Mouse (Mus musculus) CH12.LX (cell line): ENCODE measurements around the gene B4galt1. TPM values are rescaled to one million over a fixed set of nuclear protein-coding genes. Genes with fewer than 3 reads are reported as not detected.

ENCODE experiments used
- DNase-seq: peaks from one replicate; pipeline ENCODE4 v3.0.0-alpha.2; 2013; ENCODE audit errors: extremely low read depth
- H3K27ac ChIP-seq: 2 replicates; pipeline ENCODE4 v1.5.1; 2012; ENCODE audit warnings: low read depth, mild to moderate bottlenecking, control low read depth, moderate library complexity; ENCODE audit not compliant: insufficient read depth
- H3K27me3 ChIP-seq: replicated peaks from 2 replicates; pipeline ENCODE3; 2012; ENCODE audit warnings: inconsistent platforms
- H3K36me3 ChIP-seq, 2 experiments: replicated peaks in 1 of 2; 2 replicates each; pipeline versions ENCODE3 to v1.6.1; 2012; ENCODE audit warnings: inconsistent platforms in 1 of 2, low read length in 1 of 2, mild to moderate bottlenecking in 1 of 2, mixed read lengths in 1 of 2, moderate library complexity in 1 of 2; ENCODE audit not compliant: control insufficient read depth in 1 of 2, insufficient read depth in 1 of 2
- H3K4me1 ChIP-seq, 2 experiments: 2 replicates each; pipeline ENCODE4 v1.6.1; 2012; ENCODE audit warnings: inconsistent platforms in 1 of 2, moderate library complexity in 1 of 2; ENCODE audit not compliant: insufficient read depth in 2 of 2, control insufficient read depth in 1 of 2
- H3K4me2 ChIP-seq: 2 replicates; pipeline ENCODE4 v1.6.1; 2012; ENCODE audit warnings: low read depth, mild to moderate bottlenecking, control low read depth; ENCODE audit not compliant: poor library complexity, insufficient read depth, severe bottlenecking
- H3K4me3 ChIP-seq, 3 experiments: fragments of 150-350 bp in 1 of 3; sonication (generic) in 1 of 3; replicated peaks in 1 of 3; 2 replicates each; pipeline versions ENCODE3 to v1.5.1; 2011 to 2012; ENCODE audit warnings: low read depth in 2 of 3, low read length in 2 of 3, mild to moderate bottlenecking in 2 of 3, moderate library complexity in 2 of 3, control low read depth in 1 of 3, improper control_type of control experiment in 1 of 3, inconsistent platforms in 1 of 3, mixed read lengths in 1 of 3; ENCODE audit not compliant: poor library complexity in 1 of 3
- H3K79me2 ChIP-seq: replicated peaks from 2 replicates; pipeline ENCODE4 v1.6.1; 2012; ENCODE audit warnings: mild to moderate bottlenecking, moderate library complexity; ENCODE audit not compliant: control insufficient read depth, poor library complexity, insufficient read depth, severe bottlenecking; ENCODE audit errors: extremely low read depth
- H3K9ac ChIP-seq: 2 replicates; pipeline ENCODE4 v1.6.1; 2012; ENCODE audit warnings: low read depth, mild to moderate bottlenecking, control low read depth, moderate library complexity; ENCODE audit not compliant: insufficient read depth
- H3K9me3 ChIP-seq: replicated peaks from 2 replicates; pipeline ENCODE3; 2012; ENCODE audit warnings: low read length, inconsistent platforms, mixed read lengths
- CHD1 ChIP-seq: IDR thresholded peaks from 2 replicates; pipeline ENCODE4 v1.6.1; 2012; ENCODE audit warnings: low read depth, low read length, improper control_type of control experiment, inconsistent platforms
- CHD2 ChIP-seq: IDR thresholded peaks from 2 replicates; pipeline ENCODE4 v1.6.1; 2011; ENCODE audit warnings: low read length, improper control_type of control experiment
- E2F4 ChIP-seq: IDR thresholded peaks from 2 replicates; pipeline ENCODE4 v1.6.1; 2011; ENCODE audit warnings: low read depth, low read length, improper control_type of control experiment; ENCODE audit not compliant: insufficient replicate concordance
- ELF1 ChIP-seq: IDR thresholded peaks from 2 replicates; pipeline ENCODE4 v1.6.1; 2014; ENCODE audit warnings: low read depth, mild to moderate bottlenecking, inconsistent platforms, low read length, improper control_type of control experiment
- EP300 ChIP-seq: IDR thresholded peaks from 2 replicates; pipeline ENCODE4 v1.6.1; 2011; ENCODE audit warnings: low read length, improper control_type of control experiment
- HCFC1 ChIP-seq: IDR thresholded peaks from 2 replicates; pipeline ENCODE4 v1.6.1; 2012; ENCODE audit warnings: low read depth, mild to moderate bottlenecking, inconsistent platforms, low read length, improper control_type of control experiment
- IRF4 ChIP-seq: IDR thresholded peaks from 2 replicates; pipeline ENCODE4 v1.6.1; 2014; ENCODE audit warnings: low read depth, mild to moderate bottlenecking, inconsistent platforms, low read length, improper control_type of control experiment
- KAT2A ChIP-seq: IDR thresholded peaks from 2 replicates; pipeline ENCODE4 v1.6.1; 2012; ENCODE audit warnings: low read length, improper control_type of control experiment, inconsistent platforms; ENCODE audit not compliant: insufficient replicate concordance
- MAZ ChIP-seq: IDR thresholded peaks from 2 replicates; pipeline ENCODE4 v1.6.1; 2012; ENCODE audit warnings: low read depth, mild to moderate bottlenecking, inconsistent platforms, low read length, improper control_type of control experiment, moderate library complexity
- MXI1 ChIP-seq: IDR thresholded peaks from 2 replicates; pipeline ENCODE4 v1.6.1; 2011; ENCODE audit warnings: mild to moderate bottlenecking, low read depth, low read length, improper control_type of control experiment
- NELFE ChIP-seq: IDR thresholded peaks from 2 replicates; pipeline ENCODE4 v1.6.1; 2011; ENCODE audit warnings: low read depth, low read length, improper control_type of control experiment
- POLR2A ChIP-seq: IDR thresholded peaks from 2 replicates; pipeline ENCODE4 v1.6.1; 2011; ENCODE audit warnings: low read depth, mild to moderate bottlenecking, improper control_type of control experiment, low read length
- RCOR1 ChIP-seq: conservative IDR thresholded peaks from 2 replicates; pipeline ENCODE4 v1.6.1; 2012; ENCODE audit warnings: low read depth, mild to moderate bottlenecking, inconsistent platforms, low read length, improper control_type of control experiment
- SIN3A ChIP-seq: IDR thresholded peaks from 2 replicates; pipeline ENCODE4 v1.6.1; 2012; ENCODE audit warnings: low read length, improper control_type of control experiment, inconsistent platforms
- SMC3 ChIP-seq: IDR thresholded peaks from 2 replicates; pipeline ENCODE4 v1.6.1; 2011; ENCODE audit warnings: low read depth, low read length, improper control_type of control experiment
- TBP ChIP-seq: conservative IDR thresholded peaks from 2 replicates; pipeline ENCODE4 v1.6.1; 2011; ENCODE audit warnings: low read depth, low read length, improper control_type of control experiment
- UBTF ChIP-seq: IDR thresholded peaks from 2 replicates; pipeline ENCODE4 v1.6.1; 2012; ENCODE audit warnings: low read depth, mild to moderate bottlenecking, inconsistent platforms, low read length, improper control_type of control experiment, moderate library complexity
- USF2 ChIP-seq: conservative IDR thresholded peaks from 2 replicates; pipeline ENCODE4 v1.6.1; 2011; ENCODE audit warnings: low read depth, low read length, improper control_type of control experiment
- ZKSCAN1 ChIP-seq: IDR thresholded peaks from 2 replicates; pipeline ENCODE4 v1.6.1; 2012; ENCODE audit warnings: low read depth, inconsistent platforms, low read length, improper control_type of control experiment, borderline replicate concordance
- ZMIZ1 ChIP-seq: IDR thresholded peaks from 2 replicates; pipeline ENCODE4 v1.6.1; 2012; ENCODE audit warnings: low read depth, mild to moderate bottlenecking, inconsistent platforms, low read length, improper control_type of control experiment
- dilution Hi-C: fragments of 300-500 bp; cut with MboI; formaldehyde crosslinking; loops from 2 replicates; pipeline ENCODE4 v1.14.3; 2020; ENCODE audit warnings: low sequenced_read_pairs; ENCODE audit not compliant: extremely low pct_unique_long_range_greater_than_20kb, extremely low pct_ligation_motif_present
- in situ Hi-C: fragments of 300-500 bp; cut with MboI; formaldehyde crosslinking; loops from 3 replicates; pipeline ENCODE4 v1.14.3; 2019; ENCODE audit warnings: low sequenced_read_pairs, low pct_ligation_motif_present, low pct_unique_long_range_greater_than_20kb, mixed read lengths
- polyA plus RNA-seq: library from polyadenylated mRNA; unstranded; fragments of >175 nt; gene quantifications from 2 replicates; pipeline ENCODE4 v1.2.1, GENCODE M21; 2012; ENCODE audit warnings: low read depth; ENCODE audit not compliant: insufficient read length
- total RNA-seq, 2 experiments: library from RNA; depleted of rRNA; stranded (reverse); fragments of 300-350 nt in 1 of 2; fragments of >200 nt in 1 of 2; gene quantifications; 2 replicates each; pipeline ENCODE4 v1.2.3; 2012 to 2014

The B4galt1 gene
- total and polyA plus RNA-seq, 3 experiments, result 46.6 to 80.2 (median 66.6) TPM

DNA sequence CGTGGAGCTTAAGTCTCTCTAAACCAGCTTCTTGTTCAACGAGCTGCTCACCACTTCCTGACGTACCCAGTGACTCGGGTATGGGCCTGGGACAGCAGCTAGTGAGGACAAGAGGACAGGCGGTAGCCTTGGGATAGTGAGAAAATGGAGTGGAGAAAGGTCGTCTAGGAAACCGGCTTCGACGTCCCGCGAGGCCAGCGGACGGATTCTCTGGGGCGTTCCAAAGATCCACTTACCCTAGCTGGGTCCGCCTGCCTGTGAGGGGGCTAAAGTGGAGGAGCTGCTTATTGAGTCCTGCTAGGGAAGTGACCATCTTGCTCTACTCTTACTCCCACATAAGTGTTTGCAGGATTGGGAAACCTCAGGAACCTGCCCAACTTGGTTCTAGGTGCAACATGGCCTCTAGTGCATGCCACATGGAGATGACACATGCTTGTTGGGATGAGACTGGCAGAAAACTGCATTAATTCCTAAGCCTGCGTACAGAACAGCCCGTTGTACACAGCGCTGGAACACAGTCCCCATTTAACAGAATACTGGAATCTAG is 655 bp upstream of the B4galt1 start:
- no peak for DNase-seq
- peak overlapping the region; percentile 42; the same call in 1 of the 2 replicates for H3K27ac ChIP-seq
- peak overlapping the region; percentile 48 for H3K4me2 ChIP-seq
- H3K4me3 ChIP-seq, result peak overlapping the region; percentile 55 to 59 (median 59)
- in situ Hi-C loops, result no loop called here
- no peaks in the 10 kb centered on the region for H3K9me3 ChIP-seq
- H3K4me1 ChIP-seq, result peaks cover 16 to 50% of the 10 kb centered on the region in 2 experiments
- H3K27me3 ChIP-seq, result no peaks in the 10 kb centered on the region
- peaks cover 4 to 11% of the 10 kb centered on the region in 2 experiments for H3K36me3 ChIP-seq
- peak overlapping the region; percentile 63 for H3K9ac ChIP-seq
- TF ChIP-seq MAZ, result no peak
- no peak for TF ChIP-seq ELF1
- no peak for TF ChIP-seq CHD1
- no peak for TF ChIP-seq E2F4
- no peak for TF ChIP-seq EP300
- TF ChIP-seq IRF4, result no peak; the same call in 1 of the 2 replicates
- no peak; the same call in 1 of the 2 replicates for TF ChIP-seq RCOR1
- TF ChIP-seq UBTF, result no peak
- TF ChIP-seq USF2, result no peak
- no peak for TF ChIP-seq HCFC1
- no peak; the same call in 1 of the 2 replicates for TF ChIP-seq POLR2A
- TF ChIP-seq ZKSCAN1, result no peak
- TF ChIP-seq SMC3, result no peak
- no peak; the same call in 1 of the 2 replicates for TF ChIP-seq MXI1
- TF ChIP-seq ZMIZ1, result no peak
- TF ChIP-seq NELFE, result no peak
- no peak for TF ChIP-seq SIN3A
- TF ChIP-seq CHD2, result no peak
- dilution Hi-C loops, result no loop called here
- peaks cover 34% of the 10 kb centered on the region for H3K79me2 ChIP-seq

DNA sequence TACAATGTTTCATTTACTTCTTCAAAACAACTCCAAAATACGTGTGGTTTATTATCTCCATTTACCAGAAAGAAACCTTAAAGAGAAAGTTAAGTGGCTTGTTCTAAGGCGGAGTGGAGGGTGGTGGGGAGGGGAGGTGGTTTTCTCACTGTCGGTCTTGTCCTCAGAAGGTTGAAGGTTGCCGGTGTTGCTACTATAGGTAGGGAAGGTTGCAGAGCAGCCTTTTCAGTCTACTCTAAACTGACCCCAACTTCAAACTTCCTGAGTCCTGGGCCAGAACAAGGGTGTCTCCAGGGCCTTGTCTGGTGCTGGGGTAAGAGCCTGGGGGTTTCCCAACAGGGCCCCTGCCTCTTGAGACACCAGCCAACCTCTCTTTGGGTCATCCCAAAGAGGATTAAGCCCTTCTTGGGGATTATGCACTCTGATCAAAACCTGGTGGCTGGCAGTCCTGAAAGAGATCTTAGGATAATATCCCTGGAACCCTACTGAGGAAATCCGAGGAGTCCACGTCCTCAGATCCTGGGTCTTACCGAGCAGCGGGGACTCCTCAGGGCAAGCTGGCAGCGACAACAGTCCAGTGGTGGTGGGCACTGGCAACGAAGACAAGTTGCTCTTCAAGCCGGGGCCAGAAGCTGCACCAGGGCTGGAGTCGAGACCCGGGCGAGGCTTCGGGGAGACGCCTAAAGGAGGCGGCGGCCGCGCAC is 792 bp downstream of the B4galt1 start:
- peak overlapping the region; percentile 92 to 99 (median 92) for H3K4me3 ChIP-seq
- dilution Hi-C loops (no loop called here), in situ Hi-C loops (no loop called here)
- H3K4me2 ChIP-seq, result peak overlapping the region; percentile 32; the same call in 1 of the 2 replicates
- peaks cover 13 to 57% of the 10 kb centered on the region in 2 experiments for H3K4me1 ChIP-seq
- DNase-seq, result no peak
- no peak for TF ChIP-seq KAT2A
- 0 out of 2 replicates have a peak, but pooled peaks have one; percentile 12 for TF ChIP-seq TBP
- TF ChIP-seq SIN3A, result no peak
- H3K9ac ChIP-seq, result peak overlapping the region; percentile 81
- no peaks in the 10 kb centered on the region for H3K27me3 ChIP-seq
- peak overlapping the region; percentile 91 for H3K27ac ChIP-seq
- H3K79me2 ChIP-seq, result peaks cover 48% of the 10 kb centered on the region
- no peaks in the 10 kb centered on the region for H3K9me3 ChIP-seq
- H3K36me3 ChIP-seq, result peaks cover 4 to 25% of the 10 kb centered on the region in 2 experiments
